Mouse (Mus musculus): ENCODE data around the gene Tbx15.

DNA sequence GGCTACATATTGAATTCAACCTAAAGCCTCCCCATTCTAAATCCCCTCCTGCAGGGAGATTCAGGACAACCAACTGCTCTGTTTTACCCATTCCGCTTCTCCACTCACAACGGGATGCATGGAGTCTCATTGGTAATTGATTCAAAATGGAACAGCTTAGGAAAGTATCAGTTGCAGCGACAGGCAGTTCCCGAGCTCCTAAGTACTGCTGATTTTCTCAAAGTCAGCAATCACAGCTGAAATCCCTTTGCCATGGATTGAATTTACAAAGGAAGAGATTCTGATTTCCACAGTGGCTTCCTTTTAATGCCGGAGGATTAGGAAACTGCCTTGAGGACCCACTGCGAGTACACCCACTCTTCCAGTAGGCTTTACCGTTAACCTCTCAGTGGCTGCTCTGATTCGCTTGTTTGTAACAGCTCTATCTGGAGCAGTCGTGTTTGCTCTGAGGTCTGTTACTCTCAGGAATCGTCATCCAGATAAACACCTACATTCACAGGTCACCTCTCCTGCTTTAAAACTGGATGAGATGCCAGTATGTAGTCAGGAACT lies 26.6 kb downstream of the Tbx15 start:
- TF ChIP-seq CTCF (conservative IDR thresholded peaks at IDR 0.05; ENCODE audit: insufficient read depth, insufficient read length, low read depth, low read length) (no peak), POLR2A (IDR thresholded peaks at IDR 0.05; ENCODE audit: low read depth, low read length) (no peak)

Measured in kidney, adult 2 months (tissue).